Mouse (Mus musculus) bone marrow macrophage, adult 2 months (primary cell): Measurements from ENCODE around the gene Btg3.

Source experiments
- CTCF ChIP-seq: IDR thresholded peaks from 2 replicates; pipeline ENCODE4 v1.5.1; 2012; ENCODE audit warnings: low read depth, mild to moderate bottlenecking, low read length, moderate library complexity
- POLR2A ChIP-seq: IDR thresholded peaks from 2 replicates; pipeline ENCODE4 v1.6.1; 2012; ENCODE audit warnings: mild to moderate bottlenecking, low read depth, low read length, borderline replicate concordance

DNA sequence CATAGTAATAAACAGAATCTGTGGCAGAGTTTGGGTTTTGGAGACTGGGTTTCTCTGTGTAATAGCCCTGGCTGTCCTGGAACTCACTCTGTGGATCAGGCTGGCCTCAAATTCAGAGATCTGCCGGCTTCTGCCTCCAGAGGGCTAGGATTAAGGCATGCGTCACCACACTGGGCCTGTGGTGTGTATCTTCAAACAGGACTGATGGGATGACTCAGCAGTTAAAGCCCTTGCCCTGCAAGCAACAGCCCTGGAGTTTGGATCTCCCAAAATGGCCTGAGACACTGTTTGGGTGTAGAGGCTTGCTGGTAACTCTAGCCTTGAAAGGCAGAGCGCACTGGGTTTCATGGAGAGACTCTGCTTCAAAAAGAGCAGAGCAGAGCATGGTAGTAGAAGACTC lies 22.4 kb upstream of the Btg3 start:
- no peak for TF ChIP-seq CTCF
- no peak for TF ChIP-seq POLR2A
